Mouse (Mus musculus): ENCODE data around the gene Camkv. TPM values are rescaled to one million over a fixed set of nuclear protein-coding genes. Genes with fewer than 3 reads are reported as not detected.

Gene Camkv
- 1 to 10 TPM; 4.2 to 6.2 TPM for total RNA-seq (2021)
- long read RNA-seq, experiment 1, transcript Camkv-201 (11 exons, 3,277 nt): major isoform, 9 of 12 reads
- long read RNA-seq, experiment 1, partial matches to known transcripts: 1 of 12 reads
- long read RNA-seq, experiment 1, other reads (novel, unspliced or antisense): 2 of 12 reads
- long read RNA-seq, experiment 2, transcript Camkv-201 (11 exons, 3,277 nt): major isoform, 16 of 28 reads
- long read RNA-seq, experiment 2, partial matches to known transcripts: 4 of 28 reads
- long read RNA-seq, experiment 2, other reads (novel, unspliced or antisense): 6 of 28 reads

GRCm38 (mm10) chr9:107935374-107935773 is at the start of gene Camkv:
TSS of gene Camkv (plus strand) at chr9:107935674.
- no peak for DNase-seq (ENCODE audit: low spot score in 2 of 2)

- peak; percentile 81 for DNase-seq (ENCODE audit: low spot score in 2 of 2)
Observed at GRCm38 (mm10) chr9:107887804-107888266, 47.6 kb upstream of the Camkv start, which contains the start of gene Mon1a. TSS of gene Mon1a (plus strand) at chr9:107888151.

GRCm38 (mm10) chr9:107888267-107888850 is 47.1 kb upstream of the Camkv start:
- no peak for DNase-seq (ENCODE audit: low spot score in 2 of 2)

GRCm38 (mm10) chr9:107890260-107890659 is 45.2 kb upstream of the Camkv start:
- no peak for DNase-seq (ENCODE audit: low spot score in 2 of 2)

- no peak for DNase-seq (ENCODE audit: low spot score in 2 of 2)
Observed at GRCm38 (mm10) chr9:107891023-107891422, 44.5 kb upstream of the Camkv start.

GRCm38 (mm10) chr9:107898563-107898962 is 36.9 kb upstream of the Camkv start:
- no peak for DNase-seq (ENCODE audit: low spot score in 2 of 2)

- DNase-seq (ENCODE audit: low spot score in 2 of 2): no peak
Observed at GRCm38 (mm10) chr9:107899855-107900254, 35.6 kb upstream of the Camkv start.

GRCm38 (mm10) chr9:107900840-107901626 is 34.4 kb upstream of the Camkv start:
- peak; percentile 45 to 59 for DNase-seq (ENCODE audit: low spot score in 2 of 2)

- no peak for DNase-seq (ENCODE audit: low spot score in 2 of 2)
Observed at GRCm38 (mm10) chr9:107901627-107901914, 33.9 kb upstream of the Camkv start.

GRCm38 (mm10) chr9:107904726-107905125 is 30.7 kb upstream of the Camkv start:
- DNase-seq (ENCODE audit: low spot score in 2 of 2): peak; percentile 85 to 90

GRCm38 (mm10) chr9:107906252-107906966 is 29.1 kb upstream of the Camkv start, which contains the start of gene Mst1r:
TSS of gene Mst1r (plus strand) at chr9:107906873.
- peak; percentile 69 to 77 for DNase-seq (ENCODE audit: low spot score in 2 of 2)

GRCm38 (mm10) chr9:107906967-107907800 is 28.3 kb upstream of the Camkv start:
- peak in 1 of 2 experiments; percentile 32 for DNase-seq (ENCODE audit: low spot score in 2 of 2)

GRCm38 (mm10) chr9:107907801-107908120 is 27.7 kb upstream of the Camkv start:
- DNase-seq (ENCODE audit: low spot score in 2 of 2): no peak

- peak in 1 of 2 experiments; percentile 42 for DNase-seq (ENCODE audit: low spot score in 2 of 2)
Observed at GRCm38 (mm10) chr9:107908410-107909158, 26.9 kb upstream of the Camkv start.

GRCm38 (mm10) chr9:107910025-107910769 is 25.3 kb upstream of the Camkv start:
- no peak for DNase-seq (ENCODE audit: low spot score in 2 of 2)

- DNase-seq (ENCODE audit: low spot score in 2 of 2): no peak
Observed at GRCm38 (mm10) chr9:107914764-107915420, 20.6 kb upstream of the Camkv start.

GRCm38 (mm10) chr9:107917895-107918608 is 17.4 kb upstream of the Camkv start:
- DNase-seq (ENCODE audit: low spot score in 2 of 2): no peak

GRCm38 (mm10) chr9:107918884-107919283 is 16.6 kb upstream of the Camkv start:
- no peak for DNase-seq (ENCODE audit: low spot score in 2 of 2)

All from adrenal gland, adult 18-20 months (tissue).